Mouse (Mus musculus) C2C12 (cell line): ENCODE data around the gene Gm36028. TPM values are rescaled to one million over a fixed set of nuclear protein-coding genes. Genes with fewer than 3 reads are reported as not detected.

Experiments used
- H3K27me3 ChIP-seq: one replicate; pipeline ENCODE4 v1.6.1; 2011; ENCODE audit not compliant: control insufficient read depth, insufficient read depth, insufficient read length
- H3K36me3 ChIP-seq: one replicate; pipeline ENCODE4 v1.6.1; 2011; ENCODE audit not compliant: control insufficient read depth, insufficient read depth
- H3K4me3 ChIP-seq: one replicate; pipeline ENCODE4 v1.5.1; 2011; ENCODE audit warnings: mild to moderate bottlenecking, control low read depth; ENCODE audit not compliant: poor library complexity, insufficient read depth, severe bottlenecking
- H3K79me2 ChIP-seq: one replicate; pipeline ENCODE4 v1.6.1; 2011; ENCODE audit not compliant: control insufficient read depth, insufficient read depth
- H3K79me3 ChIP-seq: one replicate; pipeline ENCODE4 v1.6.1; 2011; ENCODE audit warnings: low read depth, control low read depth
- H3ac ChIP-seq: one replicate; pipeline ENCODE3; 2011; ENCODE audit warnings: low read depth; ENCODE audit not compliant: control insufficient read depth, insufficient read length
- CEBPB ChIP-seq: IDR thresholded peaks from one replicate; pipeline ENCODE4 v1.6.1; 2011; ENCODE audit warnings: low read depth, mild to moderate bottlenecking, control low read depth, moderate library complexity
- CTCF ChIP-seq: IDR thresholded peaks from one replicate; pipeline ENCODE4 v1.5.1; 2011; ENCODE audit not compliant: control insufficient read depth, insufficient read depth, insufficient read length
- FOSL1 ChIP-seq: IDR thresholded peaks from one replicate; pipeline ENCODE4 v1.8.0; 2011; ENCODE audit warnings: mild to moderate bottlenecking, low read length; ENCODE audit not compliant: poor library complexity, insufficient read depth, severe bottlenecking
- MAX ChIP-seq: IDR thresholded peaks from one replicate; pipeline ENCODE4 v1.6.1; 2011; ENCODE audit warnings: mild to moderate bottlenecking, control low read depth
- MYOD1 ChIP-seq: IDR thresholded peaks from one replicate; pipeline ENCODE4 v1.6.1; 2011; ENCODE audit warnings: low read depth; ENCODE audit not compliant: control insufficient read depth, insufficient read length
- MYOG ChIP-seq: IDR thresholded peaks from one replicate; pipeline ENCODE4 v1.6.1; 2011; ENCODE audit not compliant: control insufficient read depth, insufficient read length; ENCODE audit errors: extremely low read depth
- USF1 ChIP-seq: IDR thresholded peaks from one replicate; pipeline ENCODE4 v1.6.1; 2011; ENCODE audit warnings: low read depth, mild to moderate bottlenecking, control low read depth, moderate library complexity
- polyA plus RNA-seq: library from polyadenylated mRNA; unstranded; fragments of >200 nt; fragmentation: generic; extraction: Trizol; gene quantifications from one replicate; pipeline ENCODE4 v1.2.1, GENCODE M21; 2012; ENCODE audit warnings: missing spikeins

Gm36028 gene
- polyA plus RNA-seq, 1 experiment, result 0.04 TPM

DNA sequence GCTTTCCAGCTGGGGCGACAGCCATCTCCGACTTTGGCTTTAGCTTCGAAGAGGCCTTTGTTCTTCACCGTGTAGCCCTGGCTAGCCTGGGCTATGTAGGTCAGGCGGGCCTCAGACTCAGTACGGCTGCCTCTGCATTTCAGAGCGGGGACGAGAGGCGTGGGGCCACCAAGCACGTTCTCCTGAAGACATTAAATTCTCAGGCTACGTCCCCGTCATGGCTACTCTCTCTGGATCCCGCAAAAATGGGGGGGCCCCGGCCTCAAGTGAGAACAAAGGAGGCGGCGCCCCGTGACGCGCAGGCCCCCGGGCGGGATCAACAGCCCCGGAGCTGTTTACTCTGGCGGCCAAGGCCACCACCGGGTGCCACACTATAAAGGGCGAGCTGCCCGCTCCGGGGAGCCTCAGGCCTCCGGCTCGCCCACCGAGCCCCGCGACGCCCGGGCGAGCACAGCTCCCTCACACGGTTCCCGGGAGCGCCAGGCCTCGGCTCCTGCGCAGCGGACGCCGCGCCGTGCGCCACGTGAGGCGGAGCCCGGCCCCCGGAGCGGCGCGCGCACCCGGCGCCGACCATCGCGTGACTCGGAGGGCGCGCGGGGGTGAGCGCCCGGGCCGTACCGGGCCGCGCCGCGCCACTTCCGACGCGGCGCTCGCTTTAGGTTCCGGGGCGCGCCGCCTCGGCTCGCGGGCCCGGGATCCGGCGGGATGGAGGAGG is 7.0 kb upstream of the Gm36028 start, which contains the start of gene Lrrc58:
Lrrc58 (plus strand) TSS at position 599 of the 715 bp plus-strand sequence.
- H3K79me2 ChIP-seq, result peaks cover 47% of the 10 kb centered on the region
- TF ChIP-seq MAX (peak; percentile 91), USF1 (peak; percentile 64), MYOG (no peak)
- H3K4me3 ChIP-seq, result peak within 1 kb of the TSS; percentile 73
- peaks cover 40% of the 10 kb centered on the region for H3K79me3 ChIP-seq
- peak within 1 kb of the TSS; percentile 90 for H3ac ChIP-seq
- H3K27me3 ChIP-seq, result no peaks in the 10 kb centered on the region
- H3K36me3 ChIP-seq, result peaks cover 15% of the 10 kb centered on the region

DNA sequence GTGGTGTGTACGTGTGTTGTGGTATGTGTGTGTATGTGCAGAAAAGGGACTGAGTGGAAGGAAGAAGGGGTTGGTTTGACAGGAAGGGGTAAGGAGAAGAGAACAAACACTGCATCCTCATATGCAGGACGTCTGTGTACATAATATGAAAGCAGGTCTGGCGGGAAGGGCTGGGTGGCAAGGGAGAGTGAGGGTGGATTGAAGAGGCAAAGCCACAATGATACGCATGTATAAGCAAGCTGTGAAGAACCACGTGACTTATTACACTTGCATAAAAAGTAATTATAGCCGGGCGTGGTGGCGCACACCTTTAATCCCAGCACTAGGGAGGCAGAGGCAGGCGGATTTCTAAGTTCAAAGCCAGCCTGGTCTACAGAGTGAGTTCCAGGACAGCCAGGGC is 4.9 kb upstream of the Gm36028 start:
- Histone ChIP-seq H3K79me3 (peaks cover 19% of the 10 kb centered on the region), H3K36me3 (peaks cover 8% of the 10 kb centered on the region), H3K79me2 (peaks cover 26% of the 10 kb centered on the region), H3ac (no peak overlapping the region), H3K27me3 (no peaks in the 10 kb centered on the region), H3K4me3 (no peak overlapping the region)
- TF ChIP-seq MAX, result no peak
- TF ChIP-seq FOSL1, result no peak
- no peak for TF ChIP-seq CEBPB
- no peak for TF ChIP-seq CTCF
- TF ChIP-seq MYOG, result no peak
- no peak for TF ChIP-seq USF1
- TF ChIP-seq MYOD1, result no peak

DNA sequence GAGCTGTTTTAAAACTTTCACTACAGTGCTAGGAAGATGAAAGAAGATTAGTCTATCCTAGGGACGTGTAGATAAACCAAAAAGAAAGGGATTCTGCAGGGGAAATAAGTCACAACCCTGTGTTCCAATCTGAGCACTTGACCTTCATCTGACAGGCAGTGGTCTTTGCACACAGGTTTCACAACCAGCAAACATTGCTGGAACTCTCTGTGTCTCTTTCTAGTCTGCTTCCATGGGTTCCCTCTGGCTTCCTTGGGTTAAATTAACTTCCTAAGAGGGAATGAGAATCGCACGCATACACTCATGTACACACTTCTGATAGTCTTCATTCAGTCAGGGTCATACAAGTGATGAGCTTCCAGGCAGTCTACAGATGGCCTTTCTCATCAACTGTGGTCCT is 2.9 kb upstream of the Gm36028 start:
- no peaks in the 10 kb centered on the region for H3K79me3 ChIP-seq
- H3K27me3 ChIP-seq, result no peaks in the 10 kb centered on the region
- H3ac ChIP-seq, result no peak overlapping the region
- TF ChIP-seq MYOD1, result no peak
- TF ChIP-seq USF1, result no peak
- TF ChIP-seq MAX, result no peak
- no peak for TF ChIP-seq CTCF
- no peak for TF ChIP-seq MYOG
- TF ChIP-seq FOSL1, result no peak
- no peak for TF ChIP-seq CEBPB
- no peak overlapping the region for H3K4me3 ChIP-seq
- no peaks in the 10 kb centered on the region for H3K36me3 ChIP-seq
- peaks cover 7% of the 10 kb centered on the region for H3K79me2 ChIP-seq

DNA sequence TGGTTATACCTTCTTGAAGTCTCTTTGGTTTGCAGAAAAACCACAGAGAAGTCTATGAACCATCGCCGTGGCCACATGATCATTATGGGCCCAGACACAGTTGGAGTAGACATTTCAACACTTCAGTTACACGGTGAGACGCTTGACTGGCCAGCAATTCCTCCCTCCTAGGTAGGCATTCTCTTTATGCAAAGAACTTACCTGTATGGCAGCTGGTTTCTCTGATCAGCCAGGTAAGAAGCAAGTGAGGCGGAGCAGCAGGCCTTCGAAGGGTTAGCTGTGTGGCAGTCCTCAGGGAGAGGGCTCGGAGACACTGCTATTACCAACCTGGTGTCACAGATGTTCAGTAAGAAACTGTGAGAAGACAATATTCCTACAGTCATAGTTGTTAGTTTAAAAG is 733 bp downstream of the Gm36028 start:
- H3K27me3 ChIP-seq, result no peaks in the 10 kb centered on the region
- no peak overlapping the region for H3ac ChIP-seq
- no peaks in the 10 kb centered on the region for H3K79me3 ChIP-seq
- no peaks in the 10 kb centered on the region for H3K36me3 ChIP-seq
- no peak overlapping the region for H3K4me3 ChIP-seq
- no peaks in the 10 kb centered on the region for H3K79me2 ChIP-seq
- TF ChIP-seq FOSL1 (no peak), MYOG (no peak), MAX (no peak), CTCF (no peak), CEBPB (no peak)

DNA sequence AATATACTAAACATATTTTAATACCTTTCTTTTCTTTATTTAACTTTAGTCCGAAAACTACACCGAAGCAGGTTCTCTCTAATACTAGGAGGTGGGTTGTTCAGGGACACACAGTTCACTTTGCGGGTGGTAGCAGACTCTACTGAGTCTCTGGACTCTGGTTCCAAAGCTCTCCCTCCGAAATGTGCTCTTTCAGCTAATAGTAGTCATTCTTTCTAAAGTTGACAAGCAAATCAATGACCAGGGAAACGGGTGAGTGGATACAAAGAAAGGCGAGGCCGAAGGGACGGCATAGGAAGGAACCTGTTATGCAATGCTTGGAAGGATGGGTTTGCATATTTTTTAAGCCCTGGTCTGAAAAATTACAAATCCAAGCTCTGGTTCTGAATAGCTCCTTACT is 3.5 kb downstream of the Gm36028 start:
- Histone ChIP-seq H3ac (no peak overlapping the region), H3K79me3 (no peaks in the 10 kb centered on the region), H3K36me3 (no peaks in the 10 kb centered on the region), H3K4me3 (no peak overlapping the region), H3K27me3 (no peaks in the 10 kb centered on the region), H3K79me2 (no peaks in the 10 kb centered on the region)
- TF ChIP-seq MYOG, result no peak
- TF ChIP-seq USF1, result no peak
- TF ChIP-seq CEBPB, result no peak

DNA sequence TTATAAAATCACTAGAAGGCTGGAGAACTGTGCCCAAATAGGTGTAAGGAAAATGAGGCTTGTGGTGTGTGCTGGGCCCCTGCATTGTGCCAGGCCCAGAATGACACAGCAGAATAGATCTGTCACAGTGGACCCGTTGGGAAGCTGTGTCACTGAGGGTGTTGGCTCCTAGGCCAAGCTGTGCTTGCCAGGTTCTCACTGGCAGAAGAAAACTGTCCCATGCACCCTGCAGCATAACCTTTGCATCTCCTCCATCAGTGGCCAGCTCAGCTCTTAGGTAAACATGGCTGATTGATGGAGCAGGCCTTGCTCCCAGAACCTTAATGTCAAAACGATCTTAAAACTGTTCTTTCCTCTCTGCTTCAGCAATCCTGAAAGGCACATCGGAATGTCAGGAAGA is 4.6 kb downstream of the Gm36028 start:
- Histone ChIP-seq H3K79me2 (no peaks in the 10 kb centered on the region), H3ac (no peak overlapping the region), H3K27me3 (no peaks in the 10 kb centered on the region), H3K4me3 (no peak overlapping the region), H3K36me3 (no peaks in the 10 kb centered on the region), H3K79me3 (no peaks in the 10 kb centered on the region)
- no peak for TF ChIP-seq MYOD1
- TF ChIP-seq CTCF, result no peak
- no peak for TF ChIP-seq MAX
- TF ChIP-seq CEBPB, result no peak
- TF ChIP-seq FOSL1, result no peak
- no peak for TF ChIP-seq USF1
- TF ChIP-seq MYOG, result no peak
